Mouse (Mus musculus): ENCODE results near the gene Cenpn.

Gene Cenpn

GRCm38 (mm10) chr8:116942284-116943058 is 20.9 kb downstream of the Cenpn start:
- DNase-seq (ENCODE audit: low spot score in 2 of 2) = no peak

GRCm38 (mm10) chr8:116943161-116943554 is 21.6 kb downstream of the Cenpn start, which contains the start of gene Atmin:
Gene Atmin (plus strand): TSS chr8:116943393.
- DNase-seq (ENCODE audit: low spot score in 2 of 2) = peak; percentile 73 to 77

- peak; percentile 47 to 60 for DNase-seq (ENCODE audit: low spot score in 2 of 2)
Measured at GRCm38 (mm10) chr8:116943555-116944384, 22.2 kb downstream of the Cenpn start.

GRCm38 (mm10) chr8:116944385-116944696 is 22.8 kb downstream of the Cenpn start:
- no peak for DNase-seq (ENCODE audit: low spot score in 2 of 2)

GRCm38 (mm10) chr8:116945169-116945910 is 23.8 kb downstream of the Cenpn start:
- no peak for DNase-seq (ENCODE audit: low spot score in 2 of 2)

GRCm38 (mm10) chr8:116946268-116946838 is 24.8 kb downstream of the Cenpn start:
- peak; percentile 73 to 76 for DNase-seq (ENCODE audit: low spot score in 2 of 2)

GRCm38 (mm10) chr8:116946851-116947250 is 25.3 kb downstream of the Cenpn start:
- DNase-seq (ENCODE audit: low spot score in 2 of 2) = no peak

- no peak for DNase-seq (ENCODE audit: low spot score in 2 of 2)
Measured at GRCm38 (mm10) chr8:116947589-116947988, 26.1 kb downstream of the Cenpn start.

GRCm38 (mm10) chr8:116951369-116951768 is 29.8 kb downstream of the Cenpn start:
- DNase-seq (ENCODE audit: low spot score in 2 of 2) = no peak

GRCm38 (mm10) chr8:116951778-116952177 is 30.2 kb downstream of the Cenpn start:
- DNase-seq (ENCODE audit: low spot score in 2 of 2) = no peak

GRCm38 (mm10) chr8:116952428-116952827 is 30.9 kb downstream of the Cenpn start:
- DNase-seq (ENCODE audit: low spot score in 2 of 2) = no peak

- peak; percentile 83 to 90 for DNase-seq (ENCODE audit: low spot score in 2 of 2)
Measured at GRCm38 (mm10) chr8:116954415-116954814, 32.9 kb downstream of the Cenpn start.

- no peak for DNase-seq (ENCODE audit: low spot score in 2 of 2)
Measured at GRCm38 (mm10) chr8:116969531-116969930, 48.0 kb downstream of the Cenpn start.

GRCm38 (mm10) chr8:116975066-116975465 is 53.5 kb downstream of the Cenpn start:
- DNase-seq (ENCODE audit: low spot score in 2 of 2) = no peak

GRCm38 (mm10) chr8:116975606-116976005 is 54.1 kb downstream of the Cenpn start:
- no peak for DNase-seq (ENCODE audit: low spot score in 2 of 2)

- DNase-seq (ENCODE audit: low spot score in 2 of 2) = no peak
Measured at GRCm38 (mm10) chr8:116978052-116978451, 56.5 kb downstream of the Cenpn start.

- peak; percentile 97 to 98 for DNase-seq (ENCODE audit: low spot score in 2 of 2)
Measured at GRCm38 (mm10) chr8:116978631-116979256, 57.2 kb downstream of the Cenpn start, which contains the start of gene 1700030J22Rik. Gene 1700030J22Rik (minus strand): TSS chr8:116978959.

GRCm38 (mm10) chr8:116980117-116980516 is 58.6 kb downstream of the Cenpn start:
- peak; percentile 63 to 67 for DNase-seq (ENCODE audit: low spot score in 2 of 2)

GRCm38 (mm10) chr8:116989842-116990241 is 68.3 kb downstream of the Cenpn start:
- no peak for DNase-seq (ENCODE audit: low spot score in 2 of 2)

Measured in right cerebral cortex, adult 2 months (tissue).